Mouse (Mus musculus) embryonic facial prominence, embryonic 15.5 days (tissue): Measurements from ENCODE around the gene Opn4. TPM values are rescaled to one million over a fixed set of nuclear protein-coding genes. Genes with fewer than 3 reads are reported as not detected.
A peak's percentile ranks its signal among the peaks of the same experiment; 100 is the strongest.

ENCODE experiments used
- ATAC-seq: fragments of 200-750 bp; cut with Nextera tagmentation; 2 replicates; pipeline ENCODE4 v1.8.0; 2017; ENCODE audit warnings: low read depth, moderate TSS enrichment; ENCODE audit not compliant: insufficient number of reproducible peaks, low FRiP score, low TSS enrichment
- H3K27ac ChIP-seq: fragments of 300-500 bp; sonication (generic); replicated peaks from 2 replicates; pipeline ENCODE4 v1.5.1; 2015; ENCODE audit warnings: mild to moderate bottlenecking, inconsistent platforms
- H3K27me3 ChIP-seq: fragments of 300-500 bp; sonication (generic); 2 replicates; pipeline ENCODE4 v1.6.1; 2015; ENCODE audit warnings: inconsistent platforms
- H3K36me3 ChIP-seq: fragments of 300-500 bp; sonication (generic); 2 replicates; pipeline ENCODE4 v1.6.1; 2015; ENCODE audit warnings: mild to moderate bottlenecking, inconsistent platforms
- H3K4me1 ChIP-seq: fragments of 300-500 bp; sonication (generic); 2 replicates; pipeline ENCODE4 v1.6.1; 2015; ENCODE audit warnings: inconsistent platforms
- H3K4me2 ChIP-seq: fragments of 300-500 bp; sonication (generic); replicated peaks from 2 replicates; pipeline ENCODE4 v1.6.1; 2015; ENCODE audit warnings: mild to moderate bottlenecking, inconsistent platforms
- H3K4me3 ChIP-seq: fragments of 300-500 bp; sonication (generic); replicated peaks from 2 replicates; pipeline ENCODE4 v1.5.1; 2015; ENCODE audit warnings: mild to moderate bottlenecking, inconsistent platforms
- H3K9ac ChIP-seq: fragments of 300-500 bp; sonication (generic); 2 replicates; pipeline ENCODE4 v1.6.1; 2015; ENCODE audit warnings: inconsistent platforms
- H3K9me3 ChIP-seq: fragments of 300-500 bp; sonication (generic); replicated peaks from 2 replicates; pipeline ENCODE4 v1.6.1; 2016; ENCODE audit warnings: inconsistent platforms
- WGBS: fragments of 180-500 bp; shearing (Covaris S2); methylation state at CpG from one replicate; pipeline ENCODE4 v1.1.7; 2015; 5-methylcytosine and 5-hydroxymethylcytosine counted together
- polyA plus RNA-seq: library from polyadenylated mRNA; unstranded; fragments of >200 nt; fragmentation: Nextera tagmentation; extraction: Ambion mirVana; gene quantifications from 2 replicates; pipeline ENCODE4 v1.2.1, GENCODE M21; 2015

Opn4 gene
- polyA plus RNA-seq, 1 experiment from 2014 or later: 0.45 TPM

GRCm38 (mm10) chr14:34541896-34542295 lies 58.0 kb downstream of the Opn4 start:
- no peaks in the 10 kb centered on the region for H3K36me3 ChIP-seq
- no peaks in the 10 kb centered on the region for H3K27me3 ChIP-seq
- H3K9me3 ChIP-seq: no peaks in the 10 kb centered on the region
- WGBS: 81% methylated on average over 5 of the region's 5 CpGs
- no peak overlapping the region for H3K4me3 ChIP-seq
- ATAC-seq: no peak
- no peak overlapping the region for H3K4me2 ChIP-seq
- no peak overlapping the region for H3K27ac ChIP-seq
- no peaks in the 10 kb centered on the region for H3K4me1 ChIP-seq
- H3K9ac ChIP-seq: no peak overlapping the region

- no peak overlapping the region for H3K9ac ChIP-seq
- ATAC-seq: peak; percentile 34; the same call in 1 of the 2 replicates
- H3K4me1 ChIP-seq: no peaks in the 10 kb centered on the region
- H3K4me2 ChIP-seq: peak overlapping the region; percentile 22; the same call in 1 of the 2 replicates
- no peaks in the 10 kb centered on the region for H3K27me3 ChIP-seq
- WGBS: 23% methylated on average over 16 of the region's 17 CpGs
- no peak overlapping the region for H3K4me3 ChIP-seq
- peak overlapping the region; percentile 58 for H3K27ac ChIP-seq
- no peaks in the 10 kb centered on the region for H3K36me3 ChIP-seq
- H3K9me3 ChIP-seq: no peaks in the 10 kb centered on the region
Observed at GRCm38 (mm10) chr14:34540685-34541162, 59.2 kb downstream of the Opn4 start.

Other genes starting within 250 kb of the Opn4 start
- gene Fam25c, start 244.7 kb downstream of the Opn4 start, polyA plus RNA-seq: 154 and 196 TPM in 2 replicates
- gene Sncg, start 225.4 kb downstream of the Opn4 start, polyA plus RNA-seq: 3.4 and 6.3 TPM in 2 replicates
- 8.4 and 8.8 TPM in 2 replicates for gene Mmrn2, start 224.7 kb downstream of the Opn4 start, polyA plus RNA-seq
- 51.0 and 54.2 TPM in 2 replicates for gene Bmpr1a, start 96.8 kb downstream of the Opn4 start, polyA plus RNA-seq
- gene 9230112D13Rik, start 77.3 kb downstream of the Opn4 start, polyA plus RNA-seq: not detected in 2 replicates
- gene Ldb3, start 11.5 kb downstream of the Opn4 start, polyA plus RNA-seq: 25.9 and 33.6 TPM in 2 replicates
- gene Wapl, start 73.8 kb upstream of the Opn4 start, polyA plus RNA-seq: 25.0 and 26.4 TPM in 2 replicates
- 1.4 and 1.5 TPM in 2 replicates for gene Grid1, start 220.0 kb upstream of the Opn4 start, polyA plus RNA-seq